Mouse (Mus musculus): ENCODE measurements at regions not wholly inside any gene's neighbourhood (a gene's known extent, or its start where the extent isn't known, plus 50 kb on each side); places are given as distances from the start of the nearest gene placed in this dataset.

- TF ChIP-seq POLR2A (IDR thresholded peaks at IDR 0.05; ENCODE audit: insufficient read length, low read depth) (no peak), MYOG (IDR thresholded peaks at IDR 0.05; ENCODE audit: control insufficient read depth in 1 of 3, insufficient read depth in 1 of 3, insufficient read length in 2 of 3, low read depth in 2 of 3) (no peak), E2F4 (IDR thresholded peaks at IDR 0.05; ENCODE audit: insufficient read depth) (no peak), MAX (IDR thresholded peaks at IDR 0.05; ENCODE audit: low read depth) (no peak), SRF (IDR thresholded peaks at IDR 0.05; ENCODE audit: control insufficient read depth, insufficient read length, low read depth) (no peak), MYOD1 (IDR thresholded peaks at IDR 0.05; ENCODE audit: control insufficient read depth in 1 of 3, insufficient read length in 2 of 3, low read depth in 2 of 3) (no peak), CEBPB (IDR thresholded peaks at IDR 0.05; ENCODE audit: insufficient read depth, poor library complexity, severe bottlenecking) (no peak), POLR2AphosphoS2 (IDR thresholded peaks at IDR 0.05; ENCODE audit: insufficient read length, low read depth) (no peak), USF1 (IDR thresholded peaks at IDR 0.05; ENCODE audit: low read depth) (no peak), TCF3 (IDR thresholded peaks at IDR 0.05; ENCODE audit: insufficient read length, low read depth) (no peak), TCF12 (IDR thresholded peaks at IDR 0.05; ENCODE audit: insufficient read depth, poor library complexity, severe bottlenecking) (no peak)
These were observed 732.5 kb downstream of the Slc22a22 start for GRCm38 (mm10) chr15:56744915-56745314.

Data from myocyte (in vitro differentiated cells).